Mouse (Mus musculus): ENCODE measurements around the gene Rasl11b. TPM values are rescaled to one million over a fixed set of nuclear protein-coding genes. Genes with fewer than 3 reads are reported as not detected.

Rasl11b gene
- polyA plus RNA-seq, 1 experiment from 2014 or later: 83.8 TPM

DNA sequence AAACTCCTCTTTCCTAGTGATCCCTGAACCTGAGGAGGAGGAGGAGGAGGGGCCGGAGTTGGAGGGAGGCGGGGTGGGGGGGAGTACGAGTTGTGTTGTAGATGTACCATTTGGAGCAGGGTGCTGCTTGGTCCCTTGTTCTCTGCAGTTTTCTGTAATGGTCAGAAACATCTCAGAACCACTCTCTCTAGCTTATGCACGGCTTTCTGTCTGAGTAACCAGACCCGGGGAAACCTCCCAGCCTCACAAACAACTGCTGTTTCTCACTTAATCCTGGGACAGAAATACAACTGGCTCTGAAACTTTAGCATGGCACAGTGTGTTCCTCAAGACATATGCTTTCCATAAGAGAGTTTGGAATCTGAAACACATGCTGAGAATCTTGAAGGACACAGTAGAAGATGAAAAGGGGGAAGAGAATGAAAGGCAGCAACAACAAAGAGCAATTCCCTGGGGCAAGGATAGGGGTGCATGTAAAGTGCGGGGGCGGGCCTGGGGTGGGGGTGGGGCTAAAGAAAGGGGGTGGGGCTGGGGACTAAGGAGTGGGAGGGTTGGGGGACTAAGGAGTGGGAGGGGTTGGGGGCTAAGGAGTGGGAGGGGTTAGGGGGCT lies 19.5 kb downstream of the Rasl11b start:
- Histone ChIP-seq H3K4me1 (ENCODE audit: control insufficient read depth, insufficient read depth, low read length) (peaks cover 2% of the 10 kb centered on the region), H3K4me3 (ENCODE audit: low read depth, low read length) (no peak overlapping the region)

DNA sequence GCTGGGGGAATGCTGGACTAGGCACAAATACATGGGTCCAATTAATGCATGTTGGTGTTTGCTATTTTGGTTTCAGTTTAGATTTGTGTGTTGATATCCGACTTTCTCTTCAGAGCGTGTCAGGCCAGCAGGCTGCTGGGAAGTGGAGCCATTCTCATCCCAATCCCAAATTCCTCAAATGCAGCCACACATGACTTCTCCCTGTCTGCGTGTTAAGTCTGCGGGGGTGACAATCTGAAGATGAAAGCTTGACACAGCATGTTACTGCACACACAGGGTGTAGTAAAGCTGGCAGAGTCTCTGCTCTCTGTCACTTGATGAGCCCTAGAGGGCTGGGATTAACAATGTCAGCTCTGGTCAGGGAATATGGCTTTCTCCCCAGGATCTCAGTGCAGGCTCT lies 20.0 kb downstream of the Rasl11b start:
- Histone ChIP-seq H3K27ac (replicated peaks; ENCODE audit: low read depth, low read length) (peak overlapping the region; percentile 38; the same call in 1 of the 2 replicates), H3K4me2 (ENCODE audit: low read depth, low read length) (no peak overlapping the region; the same call in none of the 2 replicates), H3K4me1 (ENCODE audit: control insufficient read depth, insufficient read depth, low read length) (peaks cover 2% of the 10 kb centered on the region), H3K9me3 (replicated peaks; ENCODE audit: control insufficient read depth, low read length) (no peaks in the 10 kb centered on the region), H3K9ac (replicated peaks; ENCODE audit: low read length) (no peak overlapping the region), H3K27me3 (ENCODE audit: control insufficient read depth, insufficient read depth, low read length) (no peaks in the 10 kb centered on the region), H3K4me3 (ENCODE audit: low read depth, low read length) (no peak overlapping the region), H3K36me3 (replicated peaks; ENCODE audit: control insufficient read depth, insufficient read depth, low read depth, low read length) (no peaks in the 10 kb centered on the region)
- DNase-seq (ENCODE audit: low spot score) (no peak), ATAC-seq (replicated peaks; ENCODE audit: insufficient number of reproducible peaks, low FRiP score, low TSS enrichment, low read depth) (peak; percentile 39)
- WGBS: 18% methylated on average over 4 of the region's 4 CpGs

More for the DNA sequence above, 19.5 kb downstream of the Rasl11b start:
- peak overlapping the region; percentile 17 for H3K4me2 ChIP-seq (ENCODE audit: low read depth, low read length)
- peak; percentile 90 for DNase-seq (ENCODE audit: low spot score)
- no peaks in the 10 kb centered on the region for H3K27me3 ChIP-seq (ENCODE audit: control insufficient read depth, insufficient read depth, low read length)
- H3K36me3 ChIP-seq (replicated peaks; ENCODE audit: control insufficient read depth, insufficient read depth, low read depth, low read length): no peaks in the 10 kb centered on the region
- no peak overlapping the region; the same call in 1 of the 2 replicates for H3K9ac ChIP-seq (replicated peaks; ENCODE audit: low read length)
- H3K9me3 ChIP-seq (replicated peaks; ENCODE audit: control insufficient read depth, low read length): no peaks in the 10 kb centered on the region
- ATAC-seq (replicated peaks; ENCODE audit: insufficient number of reproducible peaks, low FRiP score, low TSS enrichment, low read depth): peak; percentile 48; the same call in 1 of the 2 replicates
- H3K27ac ChIP-seq (replicated peaks; ENCODE audit: low read depth, low read length): peak overlapping the region; percentile 82
- 7% methylated on average over 7 of the region's 7 CpGs for WGBS

DNA sequence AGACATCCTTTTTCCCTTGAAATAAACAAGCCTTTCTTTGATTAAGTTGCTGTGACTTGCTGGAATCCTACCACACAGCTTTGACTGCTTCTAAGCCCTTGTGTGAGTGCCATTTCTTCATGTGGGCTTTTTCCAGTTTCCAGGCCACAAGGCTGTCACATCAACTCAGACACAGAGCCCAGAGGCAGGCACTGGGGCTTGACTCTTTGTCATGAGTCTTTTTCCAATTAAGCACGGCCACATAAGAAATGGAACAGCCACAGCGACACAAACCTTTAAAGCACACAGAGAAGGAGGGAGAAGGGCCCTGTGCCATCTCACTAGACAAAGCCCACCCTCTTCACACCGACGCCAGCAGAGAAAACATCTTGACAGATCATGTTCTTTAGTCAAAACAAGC lies 23.4 kb downstream of the Rasl11b start:
- Histone ChIP-seq H3K4me2 (ENCODE audit: low read depth, low read length) (no peak overlapping the region), H3K27ac (replicated peaks; ENCODE audit: low read depth, low read length) (no peak overlapping the region), H3K27me3 (ENCODE audit: control insufficient read depth, insufficient read depth, low read length) (no peaks in the 10 kb centered on the region), H3K9me3 (replicated peaks; ENCODE audit: control insufficient read depth, low read length) (no peaks in the 10 kb centered on the region), H3K9ac (replicated peaks; ENCODE audit: low read length) (no peak overlapping the region), H3K36me3 (replicated peaks; ENCODE audit: control insufficient read depth, insufficient read depth, low read depth, low read length) (no peaks in the 10 kb centered on the region), H3K4me3 (ENCODE audit: low read depth, low read length) (no peak overlapping the region), H3K4me1 (ENCODE audit: control insufficient read depth, insufficient read depth, low read length) (no peaks in the 10 kb centered on the region; the same call in 1 of the 2 replicates)
- peak; percentile 17 for DNase-seq (ENCODE audit: low spot score)
- ATAC-seq (replicated peaks; ENCODE audit: insufficient number of reproducible peaks, low FRiP score, low TSS enrichment, low read depth): no peak
- WGBS: 38% methylated on average over 4 of the region's 4 CpGs

DNA sequence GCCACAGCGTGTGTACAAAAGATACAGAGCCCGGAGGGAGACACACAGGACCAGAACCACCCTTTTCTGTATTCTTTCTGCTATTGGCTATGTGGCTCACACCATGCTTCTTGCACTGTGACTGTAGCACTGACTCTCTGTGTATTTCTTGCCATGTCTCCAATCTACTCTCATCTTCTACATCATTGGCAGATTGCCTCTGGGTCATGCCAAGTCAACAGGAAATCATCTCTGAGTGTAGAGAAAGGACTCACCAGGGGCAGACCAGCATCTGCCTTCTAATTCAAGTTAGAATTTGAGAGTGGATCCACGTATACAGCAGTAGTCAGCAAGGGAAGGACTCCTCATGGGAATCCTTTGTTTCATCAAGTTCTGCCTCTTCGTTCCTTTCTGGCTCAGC lies 27.5 kb downstream of the Rasl11b start:
- DNase-seq (ENCODE audit: low spot score) (no peak), ATAC-seq (replicated peaks; ENCODE audit: insufficient number of reproducible peaks, low FRiP score, low TSS enrichment, low read depth) (no peak)
- Histone ChIP-seq H3K9ac (replicated peaks; ENCODE audit: low read length) (no peak overlapping the region), H3K4me3 (ENCODE audit: low read depth, low read length) (no peak overlapping the region), H3K4me1 (ENCODE audit: control insufficient read depth, insufficient read depth, low read length) (no peaks in the 10 kb centered on the region), H3K9me3 (replicated peaks; ENCODE audit: control insufficient read depth, low read length) (no peaks in the 10 kb centered on the region), H3K4me2 (ENCODE audit: low read depth, low read length) (no peak overlapping the region), H3K27me3 (ENCODE audit: control insufficient read depth, insufficient read depth, low read length) (no peaks in the 10 kb centered on the region), H3K27ac (replicated peaks; ENCODE audit: low read depth, low read length) (no peak overlapping the region), H3K36me3 (replicated peaks; ENCODE audit: control insufficient read depth, insufficient read depth, low read depth, low read length) (no peaks in the 10 kb centered on the region)
- 86% methylated on average over 4 of the region's 4 CpGs for WGBS

DNA sequence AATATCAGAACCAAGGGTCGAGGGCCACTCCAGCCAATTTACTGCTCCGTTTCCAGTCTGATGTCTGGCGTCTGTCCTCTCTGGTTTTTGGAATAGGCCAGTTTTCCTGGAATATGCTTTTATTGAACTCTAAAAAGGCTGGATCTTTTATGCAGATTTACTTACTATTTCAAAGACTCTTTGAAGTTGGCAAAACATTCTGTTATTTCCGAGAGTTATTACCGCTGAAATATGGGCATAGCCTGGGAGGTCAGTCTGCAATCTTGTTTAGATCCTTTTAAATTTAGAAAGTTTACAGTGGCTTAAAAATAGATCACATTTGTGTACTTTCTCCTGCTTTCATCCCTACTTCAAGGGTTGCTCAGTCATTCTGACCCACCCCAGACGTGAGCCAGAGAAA lies 29.4 kb downstream of the Rasl11b start:
- Histone ChIP-seq H3K9ac (replicated peaks; ENCODE audit: low read length) (no peak overlapping the region), H3K4me3 (ENCODE audit: low read depth, low read length) (no peak overlapping the region), H3K4me2 (ENCODE audit: low read depth, low read length) (no peak overlapping the region), H3K27ac (replicated peaks; ENCODE audit: low read depth, low read length) (no peak overlapping the region), H3K27me3 (ENCODE audit: control insufficient read depth, insufficient read depth, low read length) (no peaks in the 10 kb centered on the region), H3K9me3 (replicated peaks; ENCODE audit: control insufficient read depth, low read length) (no peaks in the 10 kb centered on the region), H3K36me3 (replicated peaks; ENCODE audit: control insufficient read depth, insufficient read depth, low read depth, low read length) (no peaks in the 10 kb centered on the region), H3K4me1 (ENCODE audit: control insufficient read depth, insufficient read depth, low read length) (no peaks in the 10 kb centered on the region)
- ATAC-seq (replicated peaks; ENCODE audit: insufficient number of reproducible peaks, low FRiP score, low TSS enrichment, low read depth) (no peak), DNase-seq (ENCODE audit: low spot score) (no peak)
- WGBS: 83% methylated on average over 6 of the region's 6 CpGs

DNA sequence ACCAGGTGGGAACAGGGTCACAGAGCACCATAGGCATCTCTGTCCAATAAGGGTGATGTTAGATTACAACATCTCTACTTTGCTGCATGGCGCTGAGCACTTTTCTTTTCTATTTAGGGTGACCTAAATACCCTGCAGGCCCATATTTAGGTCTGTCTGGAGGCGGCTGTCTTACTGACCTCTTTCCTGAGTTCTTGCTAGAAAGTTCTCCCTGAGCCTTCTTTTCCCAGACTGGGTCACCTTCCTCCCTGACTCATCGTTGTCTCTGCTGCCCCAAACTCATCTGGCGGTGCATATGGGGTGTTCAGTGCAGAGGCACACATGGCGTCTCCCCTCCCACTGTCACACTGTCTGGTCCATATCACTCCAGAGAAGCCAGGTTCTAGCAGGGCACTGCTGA lies 31.1 kb downstream of the Rasl11b start:
- no peaks in the 10 kb centered on the region for H3K9me3 ChIP-seq (replicated peaks; ENCODE audit: control insufficient read depth, low read length)
- H3K4me1 ChIP-seq (ENCODE audit: control insufficient read depth, insufficient read depth, low read length): no peaks in the 10 kb centered on the region
- ATAC-seq (replicated peaks; ENCODE audit: insufficient number of reproducible peaks, low FRiP score, low TSS enrichment, low read depth) (no peak), DNase-seq (ENCODE audit: low spot score) (no peak)
- no peak overlapping the region for H3K4me3 ChIP-seq (ENCODE audit: low read depth, low read length)
- 89% methylated on average over 5 of the region's 5 CpGs for WGBS
- no peaks in the 10 kb centered on the region for H3K27me3 ChIP-seq (ENCODE audit: control insufficient read depth, insufficient read depth, low read length)
- H3K9ac ChIP-seq (replicated peaks; ENCODE audit: low read length): no peak overlapping the region
- no peak overlapping the region for H3K27ac ChIP-seq (replicated peaks; ENCODE audit: low read depth, low read length)
- no peaks in the 10 kb centered on the region for H3K36me3 ChIP-seq (replicated peaks; ENCODE audit: control insufficient read depth, insufficient read depth, low read depth, low read length)
- H3K4me2 ChIP-seq (ENCODE audit: low read depth, low read length): no peak overlapping the region

DNA sequence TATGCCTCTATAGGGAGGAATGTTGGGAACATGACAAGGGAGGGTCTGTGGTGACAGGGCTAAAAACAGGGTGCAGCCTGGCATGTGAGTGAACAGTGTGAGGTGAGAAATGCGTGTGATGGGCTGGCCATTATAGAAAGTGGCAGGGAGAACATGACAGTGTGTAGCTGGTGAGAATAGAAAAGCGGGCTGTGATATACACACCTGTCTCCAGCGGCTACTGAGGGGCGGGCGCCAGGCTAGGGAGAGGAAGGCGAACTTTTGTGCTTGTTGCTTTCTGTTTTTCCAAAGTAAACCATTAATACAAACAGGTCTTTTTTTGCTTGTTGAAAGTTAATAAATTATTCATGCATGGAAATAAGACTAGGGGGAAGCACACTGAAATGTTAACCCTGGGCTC lies 32.3 kb downstream of the Rasl11b start:
- Histone ChIP-seq H3K4me3 (ENCODE audit: low read depth, low read length) (no peak overlapping the region), H3K27ac (replicated peaks; ENCODE audit: low read depth, low read length) (no peak overlapping the region), H3K4me1 (ENCODE audit: control insufficient read depth, insufficient read depth, low read length) (no peaks in the 10 kb centered on the region), H3K27me3 (ENCODE audit: control insufficient read depth, insufficient read depth, low read length) (no peaks in the 10 kb centered on the region), H3K9me3 (replicated peaks; ENCODE audit: control insufficient read depth, low read length) (no peaks in the 10 kb centered on the region), H3K4me2 (ENCODE audit: low read depth, low read length) (no peak overlapping the region), H3K9ac (replicated peaks; ENCODE audit: low read length) (no peak overlapping the region), H3K36me3 (replicated peaks; ENCODE audit: control insufficient read depth, insufficient read depth, low read depth, low read length) (no peaks in the 10 kb centered on the region)
- WGBS: 90% methylated on average over 6 of the region's 6 CpGs
- ATAC-seq (replicated peaks; ENCODE audit: insufficient number of reproducible peaks, low FRiP score, low TSS enrichment, low read depth): no peak
- DNase-seq (ENCODE audit: low spot score): no peak

DNA sequence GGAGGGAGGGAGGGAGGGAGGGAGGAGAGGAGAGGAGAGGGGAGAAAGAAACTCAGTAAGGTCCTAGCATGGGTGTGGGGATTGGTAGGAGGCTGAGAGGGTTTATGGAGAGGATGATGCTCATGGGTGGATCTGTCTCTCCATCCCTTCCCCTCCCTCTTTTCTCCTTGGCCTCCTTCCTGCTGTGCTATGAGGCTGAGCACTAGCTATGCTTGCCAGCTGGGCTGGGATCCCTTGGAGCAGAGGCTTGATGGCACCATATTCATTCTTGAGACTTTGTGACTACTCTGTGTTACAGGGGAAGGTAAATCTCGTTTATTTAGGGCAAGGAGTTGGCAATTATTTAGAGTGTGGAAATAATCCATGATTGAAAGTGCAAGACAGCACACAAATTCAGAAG lies 33.9 kb downstream of the Rasl11b start:
- no peak overlapping the region for H3K9ac ChIP-seq (replicated peaks; ENCODE audit: low read length)
- H3K4me2 ChIP-seq (ENCODE audit: low read depth, low read length): no peak overlapping the region
- H3K27me3 ChIP-seq (ENCODE audit: control insufficient read depth, insufficient read depth, low read length): no peaks in the 10 kb centered on the region
- no peaks in the 10 kb centered on the region for H3K9me3 ChIP-seq (replicated peaks; ENCODE audit: control insufficient read depth, low read length)
- DNase-seq (ENCODE audit: low spot score) (no peak), ATAC-seq (replicated peaks; ENCODE audit: insufficient number of reproducible peaks, low FRiP score, low TSS enrichment, low read depth) (no peak)
- no peaks in the 10 kb centered on the region for H3K36me3 ChIP-seq (replicated peaks; ENCODE audit: control insufficient read depth, insufficient read depth, low read depth, low read length)
- 56% methylated on average over 1 of the region's 1 CpGs for WGBS
- H3K4me3 ChIP-seq (ENCODE audit: low read depth, low read length): no peak overlapping the region
- no peak overlapping the region for H3K27ac ChIP-seq (replicated peaks; ENCODE audit: low read depth, low read length)
- H3K4me1 ChIP-seq (ENCODE audit: control insufficient read depth, insufficient read depth, low read length): no peaks in the 10 kb centered on the region

Data from embryonic facial prominence, embryonic 11.5 days (tissue).